Mouse (Mus musculus): Measurements from ENCODE around the gene Mmadhc. TPM values are rescaled to one million over a fixed set of nuclear protein-coding genes. Genes with fewer than 3 reads are reported as not detected.

The Mmadhc gene
- total RNA-seq (2021), result 100 to 1,000 TPM; 161 to 168 TPM

DNA sequence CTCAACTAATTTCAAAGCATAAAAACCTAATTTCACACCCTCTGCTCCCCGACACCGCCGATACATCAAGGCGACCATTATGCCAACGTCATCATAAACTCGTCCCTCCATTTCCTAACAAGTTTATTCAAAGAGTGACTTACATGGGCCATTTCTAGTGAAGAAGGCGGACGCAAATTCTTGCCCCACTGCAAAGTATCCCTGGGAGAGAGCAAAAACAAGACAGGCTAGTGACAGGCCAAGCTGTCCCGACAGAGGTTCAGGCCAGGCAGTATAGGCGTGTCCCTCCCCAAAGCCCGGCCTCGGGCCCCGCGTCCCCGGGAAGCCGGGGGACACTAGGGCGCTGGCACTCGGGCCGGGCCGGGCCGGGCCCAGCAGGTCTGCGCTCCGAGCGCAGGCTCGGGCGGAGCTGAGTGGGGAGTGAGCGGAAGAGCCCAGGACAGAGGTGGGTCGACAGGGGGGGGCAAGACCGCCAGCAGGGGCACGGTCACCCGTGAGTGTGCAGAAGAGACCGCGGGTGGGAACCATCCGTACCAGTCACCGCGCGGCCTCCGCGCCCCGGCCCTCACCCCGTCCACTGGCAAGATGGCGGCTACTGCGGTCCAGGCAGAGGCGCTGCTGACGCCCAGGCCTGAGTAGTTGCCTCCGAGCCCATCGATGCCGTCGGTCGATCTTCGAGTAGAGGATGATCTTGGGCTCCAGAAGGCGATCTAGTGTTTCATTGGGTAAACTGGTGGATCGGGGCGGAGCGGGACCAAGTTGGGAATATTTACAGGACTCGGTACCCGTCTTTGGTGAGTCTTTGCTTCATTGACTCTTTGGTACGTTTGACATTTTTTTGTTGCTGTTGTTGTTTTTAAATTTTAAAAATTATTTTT lies at the start of gene Mmadhc:
Gene Mmadhc (minus strand): TSS at position 693 of the 878 bp plus-strand sequence.
- DNase-seq (ENCODE audit: low spot score), result peak; percentile 86
- intact Hi-C loops (cut with DNase I), result loop anchor here (10.0 kb wide), 2 partner anchors 1138 to 1778 kb away; partner anchors contain the start of gene Rif1

DNA sequence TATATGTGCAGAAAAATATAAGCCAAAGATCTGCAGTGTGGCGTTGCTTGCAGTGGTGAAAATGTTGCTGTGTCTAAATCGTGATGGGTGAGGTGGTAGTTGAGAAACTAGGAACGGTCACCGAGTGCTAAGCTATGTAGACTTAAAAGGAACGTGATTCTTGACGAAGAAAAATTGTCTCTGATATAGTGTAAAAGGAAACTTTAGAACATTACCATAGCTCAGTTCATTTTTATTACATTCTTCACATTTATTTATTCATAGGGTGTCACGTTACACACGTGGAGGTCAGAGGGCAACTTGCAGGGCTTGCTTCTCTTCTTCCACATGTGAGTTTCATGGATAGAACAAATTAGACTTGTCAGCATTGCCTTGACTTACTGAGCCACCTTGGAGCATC lies 47.0 kb upstream of the Mmadhc start:
- intact Hi-C loops (cut with DNase I), result no loop called here
- DNase-seq (ENCODE audit: low spot score), result no peak

- no peak for DNase-seq (ENCODE audit: low spot score)
- intact Hi-C loops (cut with DNase I), result no loop called here
These were observed 42.5 kb upstream of the Mmadhc start for GRCm38 (mm10) chr2:50339061-50339460.

GRCm38 (mm10) chr2:50337596-50337995 lies 41.0 kb upstream of the Mmadhc start:
- DNase-seq (ENCODE audit: low spot score), result no peak
- intact Hi-C loops (cut with DNase I), result no loop called here

DNA sequence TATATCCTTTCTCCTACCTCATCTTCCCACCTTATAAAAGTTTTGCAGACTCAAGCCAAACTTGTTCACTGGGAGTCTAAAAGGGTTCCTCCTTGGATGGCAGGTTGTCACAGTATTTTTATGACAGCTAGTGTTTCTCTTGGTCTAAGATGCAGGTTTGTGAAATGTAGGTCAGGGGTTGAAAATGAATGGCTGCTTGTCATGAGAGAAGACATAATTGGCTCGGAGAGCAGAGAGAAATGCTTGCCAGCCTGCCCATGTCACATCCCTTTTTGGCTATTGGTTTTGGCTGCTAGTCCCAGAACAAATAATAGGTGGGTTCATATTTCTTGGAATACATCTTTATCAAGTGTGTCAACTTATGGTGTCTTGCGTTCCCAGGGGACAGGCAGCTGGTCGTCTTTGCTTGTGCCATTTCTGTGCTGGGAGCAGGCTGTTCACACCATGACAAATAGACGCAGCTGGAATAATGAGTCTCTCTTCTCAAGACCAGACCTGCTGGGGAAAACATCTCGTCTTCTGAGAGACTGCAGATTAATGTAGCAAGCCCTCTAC lies 35.2 kb upstream of the Mmadhc start:
- intact Hi-C loops (cut with DNase I), result no loop called here

GRCm38 (mm10) chr2:50328181-50328580 lies 31.6 kb upstream of the Mmadhc start:
- intact Hi-C loops (cut with DNase I), result no loop called here
- no peak for DNase-seq (ENCODE audit: low spot score)

More for the DNA sequence above, 35.2 kb upstream of the Mmadhc start:
- DNase-seq (ENCODE audit: low spot score), result no peak

- intact Hi-C loops (cut with DNase I), result no loop called here
- no peak for DNase-seq (ENCODE audit: low spot score)
These were observed 28.2 kb upstream of the Mmadhc start for GRCm38 (mm10) chr2:50324799-50325198.

- intact Hi-C loops (cut with DNase I), result loop anchor here (2.0 to 10.0 kb wide), 3 partner anchors 388 to 1608 kb away; partner anchors contain the start of gene Rnd3
- no peak for DNase-seq (ENCODE audit: low spot score)
These were observed 10.2 kb upstream of the Mmadhc start for GRCm38 (mm10) chr2:50306663-50307320.

DNA sequence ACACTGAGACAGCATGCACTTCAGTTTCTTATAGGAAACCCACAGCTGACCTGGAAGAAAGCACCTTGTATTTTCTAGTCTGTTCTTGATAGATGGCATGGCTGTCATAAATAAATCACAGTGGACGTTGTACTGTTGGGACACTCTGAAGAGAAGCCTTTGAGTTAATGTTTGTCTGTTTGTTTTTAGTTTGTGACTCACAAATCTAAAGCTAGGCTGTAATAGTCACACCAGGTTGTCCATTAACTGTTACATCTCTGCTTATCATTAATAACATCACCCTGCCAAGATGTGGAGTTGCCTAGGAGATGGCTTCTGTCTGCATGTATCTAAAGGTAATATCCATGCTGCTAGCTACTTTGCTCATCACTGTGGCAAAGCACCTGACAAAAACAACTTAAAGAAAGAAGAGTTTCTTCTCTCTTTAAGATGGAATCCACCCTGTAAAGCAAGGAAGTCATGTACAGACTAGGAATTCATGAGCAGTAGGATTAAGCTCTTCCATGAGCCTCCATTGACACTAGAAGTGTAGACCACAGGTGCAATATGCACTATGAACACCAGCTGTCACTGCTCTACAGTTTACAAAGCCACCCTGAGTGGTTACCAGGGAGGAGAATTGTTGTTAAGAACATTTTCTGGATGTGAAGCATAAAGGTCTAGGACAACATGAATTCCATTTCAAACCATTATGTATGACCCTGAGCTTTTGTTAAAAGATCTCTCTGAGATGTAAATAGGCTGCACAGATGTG lies 8.4 kb upstream of the Mmadhc start:
- no peak for DNase-seq (ENCODE audit: low spot score)
- intact Hi-C loops (cut with DNase I), result loop anchor here (2.0 to 10.0 kb wide), 3 partner anchors 390 to 1526 kb away; partner anchors contain the start of gene Rnd3

- intact Hi-C loops (cut with DNase I), result loop anchor here (10.0 kb wide), 2 partner anchors 1138 to 1778 kb away; partner anchors contain the start of gene Rif1
These were observed 368 bp upstream of the Mmadhc start for GRCm38 (mm10) chr2:50296987-50297350.

GRCm38 (mm10) chr2:50295562-50295961 lies 1.0 kb downstream of the Mmadhc start:
- DNase-seq (ENCODE audit: low spot score), result no peak
- intact Hi-C loops (cut with DNase I), result loop anchor here (10.0 kb wide), 2 partner anchors 1139 to 1779 kb away; partner anchors contain the start of gene Rif1

More at GRCm38 (mm10) chr2:50296987-50297350, 368 bp upstream of the Mmadhc start:
- no peak for DNase-seq (ENCODE audit: low spot score)

GRCm38 (mm10) chr2:50294084-50294483 lies 2.5 kb downstream of the Mmadhc start:
- intact Hi-C loops (cut with DNase I), result loop anchor here (10.0 kb wide), 2 partner anchors 1141 to 1781 kb away; partner anchors contain the start of gene Rif1
- DNase-seq (ENCODE audit: low spot score), result no peak

GRCm38 (mm10) chr2:50293572-50293971 lies 3.0 kb downstream of the Mmadhc start:
- no peak for DNase-seq (ENCODE audit: low spot score)
- intact Hi-C loops (cut with DNase I), result loop anchor here (10.0 kb wide), 2 partner anchors 1141 to 1781 kb away; partner anchors contain the start of gene Rif1

- intact Hi-C loops (cut with DNase I), result loop anchor here (10.0 kb wide), 2 partner anchors 1143 to 1783 kb away; partner anchors contain the start of gene Rif1
- DNase-seq (ENCODE audit: low spot score), result no peak
These were observed 4.7 kb downstream of the Mmadhc start for GRCm38 (mm10) chr2:50291901-50292300.

- intact Hi-C loops (cut with DNase I), result loop anchor here (10.0 kb wide), 2 partner anchors 1144 to 1784 kb away; partner anchors contain the start of gene Rif1
- no peak for DNase-seq (ENCODE audit: low spot score)
These were observed 5.8 kb downstream of the Mmadhc start for GRCm38 (mm10) chr2:50290754-50291153.

DNA sequence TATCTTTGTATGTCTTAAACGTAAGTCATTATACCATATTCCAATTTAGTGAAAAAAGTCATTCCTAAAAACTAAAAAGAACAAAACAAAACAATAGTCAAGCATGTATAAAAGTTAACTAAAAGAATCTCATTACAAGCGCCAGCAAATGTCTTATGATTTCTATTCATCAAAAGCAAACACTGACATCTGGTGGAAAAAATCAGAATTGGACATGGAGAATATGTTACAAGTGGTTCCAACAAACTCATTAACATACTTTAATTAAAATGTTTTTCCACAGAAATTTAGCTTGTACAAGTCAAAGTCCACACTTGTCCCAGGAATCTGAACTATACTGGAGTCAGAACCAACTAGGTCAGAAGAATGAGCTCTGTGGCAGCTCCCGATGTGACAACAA lies 11.8 kb downstream of the Mmadhc start:
- intact Hi-C loops (cut with DNase I), result no loop called here
- DNase-seq (ENCODE audit: low spot score), result no peak

DNA sequence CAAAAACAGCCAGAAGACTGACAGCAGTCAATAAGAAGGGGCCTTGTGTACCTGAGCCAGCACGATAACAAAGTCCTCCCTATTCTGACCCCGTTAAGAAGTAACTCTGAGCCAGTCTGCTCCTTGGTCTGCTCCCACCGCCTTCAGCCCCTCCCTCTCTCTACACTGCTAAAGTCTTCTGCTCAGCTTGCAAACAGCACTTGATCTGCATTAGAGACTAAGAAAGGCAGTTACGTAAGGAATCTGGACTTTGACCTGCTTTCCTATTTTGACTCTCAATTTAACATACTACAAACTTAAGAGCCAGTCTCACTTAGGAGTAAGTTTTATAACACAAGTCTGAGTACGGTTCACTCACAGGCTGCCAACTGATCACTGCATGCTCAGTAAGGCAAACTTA lies 12.6 kb downstream of the Mmadhc start:
- intact Hi-C loops (cut with DNase I), result no loop called here
- DNase-seq (ENCODE audit: low spot score), result no peak

DNA sequence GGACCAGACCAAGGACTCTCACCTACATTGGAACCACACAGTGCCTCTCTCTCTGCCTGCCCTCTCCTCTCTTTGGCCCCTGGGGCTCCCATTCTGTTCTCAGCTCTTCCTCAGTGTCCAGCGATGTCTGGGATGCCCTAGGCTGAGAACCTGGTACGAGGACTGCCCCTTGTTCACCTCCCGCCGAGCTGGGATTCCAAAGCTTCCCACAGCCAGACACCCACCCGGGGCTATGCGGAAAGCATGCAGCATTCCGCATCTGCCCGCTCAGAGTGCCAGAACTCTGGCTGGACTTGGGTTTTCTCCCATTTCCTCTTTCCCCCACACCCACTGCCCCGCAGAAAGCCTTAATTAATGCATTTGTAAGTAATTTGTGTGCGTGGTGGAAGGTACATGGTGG lies 19.9 kb downstream of the Mmadhc start:
- intact Hi-C loops (cut with DNase I), result no loop called here
- no peak for DNase-seq (ENCODE audit: low spot score)

DNA sequence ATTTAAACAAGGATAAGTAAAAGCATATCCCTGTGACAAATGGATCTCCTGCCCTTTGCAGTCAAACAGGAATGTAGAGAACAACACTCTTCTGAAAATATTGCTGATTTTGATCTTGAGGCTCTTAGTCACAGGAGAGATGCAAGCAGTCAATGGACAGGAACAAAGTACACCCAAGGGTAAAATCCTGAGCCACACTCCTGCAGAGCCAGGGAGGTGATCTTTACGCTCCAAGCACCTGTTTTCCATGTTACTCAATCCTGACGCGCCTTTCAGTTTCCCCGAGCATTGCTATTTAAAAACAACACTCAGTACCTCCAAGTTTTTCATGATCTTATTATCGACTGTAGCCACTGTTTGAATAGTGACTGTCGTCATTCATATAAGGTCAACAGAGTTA lies 23.2 kb downstream of the Mmadhc start:
- no peak for DNase-seq (ENCODE audit: low spot score)
- intact Hi-C loops (cut with DNase I), result no loop called here
